Mouse (Mus musculus) cerebellum, adult 18-20 months (tissue): ENCODE data around the gene Klk7.

Experiments used
- DNase-seq, 2 experiments: peaks; one replicate each; pipeline ENCODE4 v3.0.0; 2021

Gene Klk7

GRCm38 (mm10) chr7:43797844-43798462 is 13.1 kb upstream of the Klk7 start:
- DNase-seq, result no peak

GRCm38 (mm10) chr7:43799876-43800275 is 11.2 kb upstream of the Klk7 start:
- DNase-seq, result no peak

- no peak for DNase-seq
These were observed 4.1 kb downstream of the Klk7 start for GRCm38 (mm10) chr7:43815211-43815610.

GRCm38 (mm10) chr7:43816746-43817145 is 5.7 kb downstream of the Klk7 start:
- DNase-seq, result no peak

GRCm38 (mm10) chr7:43821581-43821980 is 10.5 kb downstream of the Klk7 start:
- DNase-seq, result no peak

GRCm38 (mm10) chr7:43824199-43824598 is 13.1 kb downstream of the Klk7 start, which contains the start of gene Klk6:
TSS of gene Klk6 (plus strand) at chr7:43824499.
- no peak for DNase-seq

GRCm38 (mm10) chr7:43826056-43826455 is 15.0 kb downstream of the Klk7 start:
- no peak for DNase-seq

GRCm38 (mm10) chr7:43827706-43828105 is 16.6 kb downstream of the Klk7 start:
- no peak for DNase-seq

GRCm38 (mm10) chr7:43829006-43829405 is 17.9 kb downstream of the Klk7 start:
- no peak for DNase-seq

- no peak for DNase-seq
These were observed 30.6 kb downstream of the Klk7 start, which contains the start of gene Klk5 for GRCm38 (mm10) chr7:43841701-43842100. TSS of gene Klk5 (plus strand) at chr7:43841971.

- no peak for DNase-seq
These were observed 32.7 kb downstream of the Klk7 start for GRCm38 (mm10) chr7:43843801-43844200.

- no peak for DNase-seq
These were observed 40.5 kb downstream of the Klk7 start for GRCm38 (mm10) chr7:43851616-43852015.

- no peak for DNase-seq
These were observed 43.7 kb downstream of the Klk7 start for GRCm38 (mm10) chr7:43854642-43855380.

- DNase-seq, result no peak
These were observed 44.6 kb downstream of the Klk7 start for GRCm38 (mm10) chr7:43855709-43856108.

GRCm38 (mm10) chr7:43856307-43856706 is 45.2 kb downstream of the Klk7 start:
- DNase-seq, result no peak

- DNase-seq, result no peak
These were observed 46.4 kb downstream of the Klk7 start for GRCm38 (mm10) chr7:43857501-43857900.

GRCm38 (mm10) chr7:43860411-43860810 is 49.3 kb downstream of the Klk7 start:
- DNase-seq, result no peak
